Mouse (Mus musculus) CH12.LX (cell line): ENCODE data around the gene Gm38392.

ENCODE experiments used
- BHLHE40 ChIP-seq: IDR thresholded peaks from 2 replicates; pipeline ENCODE4 v1.6.1; 2011; ENCODE audit warnings: mild to moderate bottlenecking, low read depth, low read length, improper control_type of control experiment
- CTCF ChIP-seq, 2 experiments: IDR thresholded peaks in 1 of 2; conservative IDR thresholded peaks in 1 of 2; 2 replicates each; pipeline ENCODE4 v1.5.1; 2011 to 2012; ENCODE audit warnings: low read depth in 2 of 2, low read length in 2 of 2, improper control_type of control experiment in 1 of 2, inconsistent platforms in 1 of 2, mild to moderate bottlenecking in 1 of 2, moderate library complexity in 1 of 2
- E2F4 ChIP-seq: IDR thresholded peaks from 2 replicates; pipeline ENCODE4 v1.6.1; 2011; ENCODE audit warnings: low read depth, low read length, improper control_type of control experiment; ENCODE audit not compliant: insufficient replicate concordance
- HCFC1 ChIP-seq: IDR thresholded peaks from 2 replicates; pipeline ENCODE4 v1.6.1; 2012; ENCODE audit warnings: low read depth, mild to moderate bottlenecking, inconsistent platforms, low read length, improper control_type of control experiment
- JUND ChIP-seq: conservative IDR thresholded peaks from 2 replicates; pipeline ENCODE4 v1.6.1; 2011; ENCODE audit warnings: low read depth, low read length, improper control_type of control experiment
- POLR2A ChIP-seq: IDR thresholded peaks from 2 replicates; pipeline ENCODE4 v1.6.1; 2011; ENCODE audit warnings: low read depth, mild to moderate bottlenecking, improper control_type of control experiment, low read length

DNA sequence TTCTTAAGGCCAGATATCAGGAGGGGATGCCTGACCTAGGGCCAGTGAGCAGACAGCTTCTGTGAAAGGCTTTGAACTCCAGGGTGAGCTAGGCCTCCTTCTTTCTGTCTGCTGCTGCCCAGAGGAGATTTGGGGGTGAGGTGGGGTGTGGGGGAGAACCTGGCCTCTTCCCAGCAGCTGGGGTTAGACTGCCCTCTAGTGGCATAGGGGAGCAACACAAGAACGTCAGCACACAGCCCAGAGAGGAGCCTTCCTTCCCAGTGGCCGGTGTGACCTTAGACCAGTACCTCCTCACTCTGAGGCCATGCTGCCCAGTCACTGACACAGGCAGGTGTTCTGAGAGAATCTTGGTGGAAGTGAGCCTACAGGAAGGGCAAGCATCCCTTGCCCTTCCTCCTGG is 42.9 kb downstream of the Gm38392 start:
- no peak for TF ChIP-seq JUND
- no peak for TF ChIP-seq BHLHE40
- no peak for TF ChIP-seq POLR2A
- no peak for TF ChIP-seq E2F4
- peak; percentile 77 to 93 for TF ChIP-seq CTCF (conservative IDR thresholded peaks at IDR 0.05 in 1 of 2, IDR thresholded peaks at IDR 0.05 in 1 of 2; ENCODE audit: low read depth in 2 of 2, low read length in 2 of 2)
- no peak for TF ChIP-seq HCFC1
